Mouse (Mus musculus) thymus, adult 2 months (tissue): ENCODE measurements around the gene Actr2.

Experiments
- CTCF ChIP-seq: fragments of 200-500 bp; IDR thresholded peaks from 2 replicates; pipeline ENCODE4 v1.5.1; 2012; ENCODE audit warnings: mild to moderate bottlenecking, control low read depth, low read length, moderate library complexity, borderline replicate concordance; ENCODE audit not compliant: control insufficient read depth, poor library complexity, insufficient read depth; ENCODE audit errors: extremely low read depth
- POLR2A ChIP-seq: fragments of 200-500 bp; IDR thresholded peaks from 2 replicates; pipeline ENCODE4 v1.6.1; 2012; ENCODE audit warnings: mild to moderate bottlenecking, low read length, control low read depth, moderate library complexity; ENCODE audit not compliant: control insufficient read depth, poor library complexity, insufficient read depth; ENCODE audit errors: extremely low read depth

DNA sequence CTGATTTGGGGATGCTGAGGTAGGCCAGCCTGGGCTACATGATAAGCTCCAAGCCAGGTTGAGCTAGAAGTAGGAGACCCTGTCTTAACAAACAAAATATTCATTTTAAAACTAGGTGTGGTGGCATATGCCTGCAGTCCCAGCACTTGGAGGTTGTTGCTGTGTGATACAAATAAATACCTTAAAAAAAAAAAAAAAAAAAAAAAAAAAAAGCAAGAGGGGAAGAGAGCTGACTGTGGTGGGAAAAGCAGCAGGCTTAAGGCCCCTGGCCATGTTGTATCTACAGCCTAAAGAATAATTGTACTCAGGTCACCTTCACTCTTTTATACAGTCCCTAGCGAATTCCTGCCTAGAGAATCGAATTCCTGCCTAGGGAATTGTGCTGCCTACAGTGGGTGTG, 93.8 kb downstream of the Actr2 start:
- TF ChIP-seq CTCF (no peak), POLR2A (no peak)
